Comparison of ENCODE assay signal across 13 mouse cellular contexts in the genomic region with DNA sequence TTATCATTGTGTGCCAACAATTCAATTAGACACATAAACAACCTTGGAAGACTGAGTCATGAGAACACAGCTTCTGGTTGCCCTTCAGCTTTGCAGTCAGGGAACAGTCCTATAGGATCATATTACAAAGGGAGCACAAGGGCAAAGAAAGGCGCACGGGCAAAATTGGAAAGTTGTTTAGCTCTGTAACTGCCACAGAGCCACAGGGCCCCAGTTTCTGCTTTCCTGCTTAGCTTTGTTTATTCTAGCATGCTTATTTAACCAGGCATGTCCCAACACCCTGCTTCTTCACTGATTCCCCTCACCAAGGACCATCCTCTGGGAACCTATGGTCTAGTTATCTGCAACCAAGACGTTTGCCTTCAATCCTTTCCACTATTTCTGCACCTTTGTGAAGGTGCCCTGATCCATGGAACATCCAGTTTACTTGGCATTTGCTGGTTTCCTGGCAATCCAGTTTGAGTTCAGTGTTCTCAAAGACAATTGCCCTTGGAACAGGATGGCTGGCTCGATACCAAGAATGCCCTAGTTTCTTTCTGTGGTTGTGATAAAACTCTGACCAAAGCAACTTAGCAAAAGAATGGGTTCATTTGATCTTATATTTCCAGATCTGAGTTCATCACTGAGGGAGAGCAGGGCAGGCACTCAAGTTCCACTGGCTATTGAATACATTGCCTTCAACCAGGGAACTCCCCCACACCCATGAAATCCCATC.
DNase-seq lines count a peak whose midpoint lies in the region; ATAC-seq and TF ChIP-seq lines count a peak whose summit lies in the region.
"Had no signal": no experiment of that assay in that cellular context is flagged by ENCODE, and none has a peak within 500 bp of the region (broad histone marks: within the 10 kb centered on the region; RNA-seq: fewer than 3 reads in every experiment).

No protein-coding gene starts in this region.

- H3K36me3 ChIP-seq in heart, adult 2 months (ENCODE audit: control insufficient read depth, insufficient read depth, low read length): no peaks in the 10 kb centered on the region; the same call in 1 of the 2 replicates
- H3K36me3 ChIP-seq: limb, embryonic 13.5 days had no signal

- WGBS in heart, adult 2 months: 32% methylated on average over 4 of the region's 4 CpGs

- TF ChIP-seq EP300 in heart, adult 2 months (IDR thresholded peaks at IDR 0.05; ENCODE audit: insufficient read depth, low read depth, low read length): no peak

- intact Hi-C loops in heart, adult 2 months (cut with DNase I): no loop called here
- intact Hi-C loops in heart, postnatal 25 days (cut with DNase I): loop anchor here (10.0 kb wide), 1 partner anchor 108 kb away; a partner anchor contains a TSS
- intact Hi-C loops in left cerebral cortex, postnatal 10 days (cut with DNase I): no loop called here

- ATAC-seq in CD4-positive, CD25-positive, alpha-beta regulatory T cell, adult 4 months: no peak
- ATAC-seq: activated CD4-positive, CD25-positive, alpha-beta regulatory T cell, adult 4 months had no signal

- H3K79me2 ChIP-seq in heart, adult 2 months (replicated peaks; ENCODE audit: control insufficient read depth, insufficient read depth, low read length): no peaks in the 10 kb centered on the region

- no peak overlapping the region for H3K4me3 ChIP-seq in heart, adult 2 months
- H3K4me3 ChIP-seq: limb, embryonic 13.5 days had no signal

- TF ChIP-seq CTCF in heart, adult 2 months (IDR thresholded peaks at IDR 0.05): no peak

- peak in 1 of 2 experiments; percentile 9 for DNase-seq in heart, adult 2 months
- no peak for DNase-seq in heart, postnatal 25 days (ENCODE audit: low spot score)
- DNase-seq in NIH3T3 (ENCODE audit: low read depth): peak; percentile 33
- peak; percentile 50 for DNase-seq in embryo, embryonic 10.5 days (ENCODE audit: low spot score)
- peak; percentile 19 for DNase-seq in kidney, postnatal 10 days
- no peak for DNase-seq in neural tube, embryonic 10.5 days (ENCODE audit: extremely low spot score, low spot score)
- no peak for DNase-seq in left cerebral cortex, postnatal 10 days (ENCODE audit: extremely low spot score in 1 of 2, low spot score in 2 of 2)
- DNase-seq: cerebellum, postnatal 14 days; gastrocnemius, postnatal 36 days; midbrain, embryonic 14.5 days had no signal

- H3K27ac ChIP-seq in heart, adult 2 months: peak overlapping the region; percentile 34; the same call in 1 of the 2 replicates
- H3K27ac ChIP-seq: limb, embryonic 13.5 days had no signal

- H3K27me3 ChIP-seq in heart, adult 2 months (ENCODE audit: control insufficient read depth, insufficient read depth, low read length): no peaks in the 10 kb centered on the region
- H3K27me3 ChIP-seq: limb, embryonic 13.5 days had no signal

- H3K4me1 ChIP-seq in heart, adult 2 months (ENCODE audit: control insufficient read depth, insufficient read depth, low read length): peaks cover 4% of the 10 kb centered on the region

- H3K9ac ChIP-seq in heart, adult 2 months (ENCODE audit: low read depth, low read length): no peak overlapping the region
- H3K9ac ChIP-seq: limb, embryonic 13.5 days had no signal

- TF ChIP-seq POLR2A in heart, adult 2 months (IDR thresholded peaks at IDR 0.05; ENCODE audit: insufficient read depth, low read depth, low read length): no peak

Comparison
In these comparisons a context has a peak if more than half of its experiments do, and no peak if none do; other contexts are left out.
1. DNase-seq: peak in NIH3T3 (single experiment), embryo, embryonic 10.5 days (single experiment) and kidney, postnatal 10 days (single experiment); none in heart, postnatal 25 days (single experiment), neural tube, embryonic 10.5 days (single experiment) and left cerebral cortex, postnatal 10 days (0 of 2).